Mouse (Mus musculus) megakaryocyte, embryonic 14.5 days (primary cell): ENCODE measurements around the gene Mob2.

Source experiments
- FLI1 ChIP-seq: IDR thresholded peaks from 2 replicates; pipeline ENCODE4 v1.6.1; 2012; ENCODE audit warnings: low read length, inconsistent platforms, mixed read lengths
- GATA1 ChIP-seq: IDR thresholded peaks from 3 replicates; pipeline ENCODE4 v1.6.1; 2012; ENCODE audit warnings: mixed read lengths, low read length, inconsistent platforms, borderline replicate concordance

- TF ChIP-seq FLI1: no peak
- no peak for TF ChIP-seq GATA1
Measured at GRCm38 (mm10) chr7:142070458-142071211, 9.8 kb upstream of the Mob2 start.
